ENCODE assay signal across 16 mouse cellular contexts in the genomic region with DNA sequence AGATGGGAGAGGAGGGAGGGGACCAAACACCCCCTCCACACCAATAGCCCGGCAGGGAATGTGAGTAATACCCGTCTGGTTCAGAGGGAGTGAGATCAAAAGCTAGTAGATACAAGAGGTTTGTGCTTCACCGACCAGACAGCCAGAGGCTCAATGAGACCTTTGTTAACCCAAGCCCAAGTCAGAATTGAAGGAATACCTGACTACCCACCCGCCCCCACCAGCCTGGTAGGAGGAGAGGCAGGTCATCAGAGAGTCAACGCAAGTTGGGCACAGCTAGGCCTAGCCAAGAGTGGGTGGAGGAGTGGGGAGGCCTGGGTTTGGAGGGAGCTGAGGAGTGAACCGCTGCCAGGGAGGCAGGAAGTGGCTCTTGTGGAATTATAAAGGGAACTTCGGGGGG. TPM values are rescaled to one million over a fixed set of nuclear protein-coding genes. Genes with fewer than 3 reads are reported as not detected.
A peak's percentile ranks its signal among the peaks of the same experiment; 100 is the strongest.
DNase-seq lines count a peak whose midpoint lies in the region; ATAC-seq and TF ChIP-seq lines count a peak whose summit lies in the region.
"Had no signal": no experiment of that assay in that cellular context is flagged by ENCODE, and none has a peak within 500 bp of the region (broad histone marks: within the 10 kb centered on the region; RNA-seq: fewer than 3 reads in every experiment).

No protein-coding gene starts in this region.

- no peak for TF ChIP-seq POLR2A in brain, embryonic 14.5 days (IDR thresholded peaks at IDR 0.05; ENCODE audit: borderline replicate concordance, extremely low read depth, insufficient read depth, insufficient read length, poor library complexity, severe bottlenecking)

- H3K9me3 ChIP-seq in hindbrain, embryonic 15.5 days = no peaks in the 10 kb centered on the region
- H3K9me3 ChIP-seq: intestine, embryonic 15.5 days; limb, embryonic 12.5 days; stomach, embryonic 15.5 days had no signal

- H3K27me3 ChIP-seq in hindbrain, embryonic 15.5 days = no peaks in the 10 kb centered on the region

- no peak for TF ChIP-seq CTCF in brain, embryonic 14.5 days (IDR thresholded peaks at IDR 0.05; ENCODE audit: borderline replicate concordance, extremely low read depth, insufficient read depth, insufficient read length)

- no peak for ATAC-seq in hindbrain, embryonic 15.5 days (ENCODE audit: low FRiP score, low read depth)
- ATAC-seq: intestine, embryonic 15.5 days had no signal

- WGBS in hindbrain, embryonic 15.5 days = 12% methylated on average over 7 of the region's 7 CpGs

- H3K36me3 ChIP-seq in hindbrain, embryonic 15.5 days = no peaks in the 10 kb centered on the region
- H3K36me3 ChIP-seq: intestine, embryonic 15.5 days; limb, embryonic 12.5 days; stomach, embryonic 15.5 days had no signal

- H3K4me2 ChIP-seq in hindbrain, embryonic 15.5 days = peak overlapping the region; percentile 35
- H3K4me2 ChIP-seq: intestine, embryonic 15.5 days; limb, embryonic 12.5 days; stomach, embryonic 15.5 days had no signal

- no peak overlapping the region for H3K27ac ChIP-seq in hindbrain, embryonic 15.5 days (replicated peaks)
- H3K27ac ChIP-seq: intestine, embryonic 15.5 days; limb, embryonic 12.5 days; stomach, embryonic 15.5 days had no signal

- H3K4me3 ChIP-seq in hindbrain, embryonic 15.5 days = no peak overlapping the region
- H3K4me3 ChIP-seq: intestine, embryonic 15.5 days; limb, embryonic 12.5 days; stomach, embryonic 15.5 days had no signal

- H3K4me1 ChIP-seq in hindbrain, embryonic 15.5 days (replicated peaks) = peaks cover 95% of the 10 kb centered on the region

- H3K9ac ChIP-seq in hindbrain, embryonic 15.5 days = peak overlapping the region; percentile 20; the same call in 1 of the 2 replicates
- H3K9ac ChIP-seq: intestine, embryonic 15.5 days; limb, embryonic 12.5 days; stomach, embryonic 15.5 days had no signal

- DNase-seq in embryo, embryonic 10.5 days (ENCODE audit: low spot score) = peak; percentile 17
- no peak for DNase-seq in embryo, embryonic 9.5 days (ENCODE audit: extremely low spot score)
- peak; percentile 53 for DNase-seq in brain, embryonic 14.5 days (ENCODE audit: low read depth)
- peak; percentile 11 for DNase-seq in neural tube, embryonic 10.5 days (ENCODE audit: extremely low spot score, low spot score)
- DNase-seq in kidney, postnatal 14 days = no peak
- DNase-seq in heart, adult 9 months (ENCODE audit: low spot score in 2 of 2) = no peak
- no peak for DNase-seq in spleen, postnatal 10 days (ENCODE audit: low spot score in 2 of 2)
- DNase-seq: adrenal gland, postnatal 25 days; cerebellum, adult 8-10 months; gastrocnemius, postnatal 10 days; lung, postnatal 4 days had no signal

RNA-seq across cellular contexts. Expression of a gene that starts 5.1 kb away (rescaled TPM):
- polyA plus RNA-seq in brain, embryonic 14.5 days (2012; rRNA removed) = 21.7 and 23.3 TPM in 2 replicates
- 2.7 and 2.8 TPM in 2 replicates for polyA plus RNA-seq in hindbrain, embryonic 15.5 days (2015; fragmentation: Nextera tagmentation; extraction: Ambion mirVana)
- polyA plus RNA-seq: heart, embryonic 14.5 days had no signal

RNA-seq across cellular contexts. Expression of a gene that starts 5.1 kb away (rescaled TPM):
- polyA plus RNA-seq in brain, embryonic 14.5 days (2012; rRNA removed) = 22.9 and 25.1 TPM in 2 replicates
- polyA plus RNA-seq in hindbrain, embryonic 15.5 days (2015; fragmentation: Nextera tagmentation; extraction: Ambion mirVana) = 14.1 and 16.2 TPM in 2 replicates
- polyA plus RNA-seq: heart, embryonic 14.5 days had no signal

RNA-seq across cellular contexts. Expression of a gene that starts 33.2 kb away (rescaled TPM):
- not detected in 2 replicates for polyA plus RNA-seq in brain, embryonic 14.5 days (2012; rRNA removed)
- polyA plus RNA-seq in hindbrain, embryonic 15.5 days (2015; fragmentation: Nextera tagmentation; extraction: Ambion mirVana) = 0.25 and 0.68 TPM in 2 replicates
- polyA plus RNA-seq: heart, embryonic 14.5 days; intestine, embryonic 15.5 days; limb, embryonic 12.5 days; stomach, embryonic 15.5 days had no signal

RNA-seq across cellular contexts. Expression of a gene that starts 56.9 kb away (rescaled TPM):
- polyA plus RNA-seq in brain, embryonic 14.5 days (2012; rRNA removed) = 1.3 TPM in 2 replicates
- polyA plus RNA-seq in hindbrain, embryonic 15.5 days (2015; fragmentation: Nextera tagmentation; extraction: Ambion mirVana) = 1.00 and 1.1 TPM in 2 replicates

Comparison
In these comparisons a context has a peak if more than half of its experiments do, and no peak if none do; other contexts are left out.
1. DNase-seq: peak in embryo, embryonic 10.5 days (single experiment), brain, embryonic 14.5 days (single experiment) and neural tube, embryonic 10.5 days (single experiment); none in embryo, embryonic 9.5 days (single experiment), kidney, postnatal 14 days (single experiment), heart, adult 9 months (0 of 2) and spleen, postnatal 10 days (0 of 2).